In genomic region chr9:45041131-45041838, GRCm38 (mm10) we compare ENCODE assay signal across 1 mouse cellular context.
TF ChIP-seq lines count a peak whose summit lies in the region.

No protein-coding gene starts in this region.

TF ChIP-seq in MEL, 35 proteins besides CTCF, POLR2A, EP300 and RAD21 (continued from another document):
- TF ChIP-seq RCOR1 (IDR thresholded peaks at IDR 0.05; ENCODE audit: low read depth, low read length) (peak; percentile 100), POLR2AphosphoS5 (IDR thresholded peaks at IDR 0.05; ENCODE audit: borderline replicate concordance, low read depth, low read length) (no peak), MXI1 (IDR thresholded peaks at IDR 0.05; ENCODE audit: low read depth, low read length) (peak; percentile 80; the same call in 1 of the 2 replicates), E2F4 (IDR thresholded peaks at IDR 0.05; ENCODE audit: borderline replicate concordance, low read depth, low read length) (no peak), SMC3 (IDR thresholded peaks at IDR 0.05; ENCODE audit: low read depth, low read length) (no peak), ETS1 (IDR thresholded peaks at IDR 0.05; ENCODE audit: low read depth, low read length) (peak; percentile 98), POLR2AphosphoS2 (IDR thresholded peaks at IDR 0.05; ENCODE audit: low read length) (no peak), MAZ (IDR thresholded peaks at IDR 0.05; ENCODE audit: low read depth, low read length) (no peak; the same call in 1 of the 2 replicates), TCF12 (IDR thresholded peaks at IDR 0.05; ENCODE audit: low read depth, low read length) (peak; percentile 99), KAT2A (conservative IDR thresholded peaks at IDR 0.05; ENCODE audit: low read depth, low read length) (no peak), ZNF384 (IDR thresholded peaks at IDR 0.05; ENCODE audit: low read depth, low read length) (0 out of 2 replicates have a peak, but pooled peaks have one; percentile 4), TBP (IDR thresholded peaks at IDR 0.05; ENCODE audit: low read depth, low read length) (no peak), ZMIZ1 (IDR thresholded peaks at IDR 0.05; ENCODE audit: low read depth, low read length) (no peak), USF1 (IDR thresholded peaks at IDR 0.05; ENCODE audit: low read depth, low read length) (peak; percentile 66; the same call in 1 of the 2 replicates), CHD2 (IDR thresholded peaks at IDR 0.05; ENCODE audit: low read length) (no peak; the same call in 1 of the 2 replicates), UBTF (IDR thresholded peaks at IDR 0.05; ENCODE audit: borderline replicate concordance, insufficient read depth, low read depth, low read length) (no peak), NELFE (IDR thresholded peaks at IDR 0.05; ENCODE audit: low read depth, low read length) (no peak), ZKSCAN1 (IDR thresholded peaks at IDR 0.05; ENCODE audit: low read depth, low read length) (no peak), ZC3H11A (IDR thresholded peaks at IDR 0.05; ENCODE audit: low read depth, low read length) (no peak), MAX (IDR thresholded peaks at IDR 0.05; ENCODE audit: low read length) (peak; percentile 76), MYC (IDR thresholded peaks at IDR 0.05; ENCODE audit: low read depth, low read length) (peak; percentile 69; the same call in 1 of the 2 replicates), GABPA (IDR thresholded peaks at IDR 0.05; ENCODE audit: low read depth, low read length) (no peak), NRF1 (IDR thresholded peaks at IDR 0.05; ENCODE audit: insufficient read depth, low read depth, low read length, poor library complexity, severe bottlenecking) (peak; percentile 33; the same call in 1 of the 2 replicates), MAFK (IDR thresholded peaks at IDR 0.05; ENCODE audit: borderline replicate concordance, low read depth, low read length) (peak; percentile 83; the same call in 1 of the 2 replicates), USF2 (IDR thresholded peaks at IDR 0.05; ENCODE audit: borderline replicate concordance in 1 of 2, insufficient read depth in 1 of 2, low read depth in 1 of 2, low read length in 2 of 2) (no peak), JUND (IDR thresholded peaks at IDR 0.05; ENCODE audit: low read depth, low read length) (no peak), TAL1 (IDR thresholded peaks at IDR 0.05; ENCODE audit: low read length) (peak; percentile 91), GATA1 (IDR thresholded peaks at IDR 0.05; ENCODE audit: low read depth, low read length) (peak; percentile 93), MEF2A (IDR thresholded peaks at IDR 0.05; ENCODE audit: extremely low read depth, insufficient replicate concordance, low read depth, low read length, poor library complexity, severe bottlenecking) (no peak), HCFC1 (IDR thresholded peaks at IDR 0.05; ENCODE audit: low read depth, low read length) (peak; percentile 34; the same call in 1 of the 2 replicates), ELF1 (IDR thresholded peaks at IDR 0.05; ENCODE audit: low read depth, low read length) (no peak; the same call in 1 of the 2 replicates), BHLHE40 (IDR thresholded peaks at IDR 0.05; ENCODE audit: borderline replicate concordance, low read depth, low read length) (peak; percentile 84)
